Mouse (Mus musculus) midbrain, embryonic 10.5 days (tissue): ENCODE measurements around the gene Ghsr. TPM values are rescaled to one million over a fixed set of nuclear protein-coding genes. Genes with fewer than 3 reads are reported as not detected.
"Not testable (repeated sequence)": the region's sequence is repeated elsewhere in the genome, so short reads cannot be mapped to it uniquely, and the experiment has no call there.

ENCODE experiments used
- DNase-seq: peaks from one replicate; pipeline ENCODE4 v3.0.0-alpha.2; 2017; ENCODE audit warnings: low spot score
- H3K27ac ChIP-seq: fragments of 300-500 bp; sonication (generic); replicated peaks from 2 replicates; pipeline ENCODE4 v1.5.1; 2016; ENCODE audit warnings: mild to moderate bottlenecking
- H3K27me3 ChIP-seq: fragments of 300-500 bp; sonication (generic); 2 replicates; pipeline ENCODE4 v1.6.1; 2016; ENCODE audit warnings: low read depth, mild to moderate bottlenecking; ENCODE audit not compliant: poor library complexity, severe bottlenecking
- H3K36me3 ChIP-seq: fragments of 300-500 bp; sonication (generic); 2 replicates; pipeline ENCODE4 v1.6.1; 2016; ENCODE audit warnings: mild to moderate bottlenecking, moderate library complexity
- H3K4me1 ChIP-seq: fragments of 300-500 bp; sonication (generic); 2 replicates; pipeline ENCODE4 v1.6.1; 2016
- H3K4me3 ChIP-seq: fragments of 300-500 bp; sonication (generic); 2 replicates; pipeline ENCODE4 v1.5.1; 2016; ENCODE audit warnings: mild to moderate bottlenecking, moderate library complexity
- H3K9me3 ChIP-seq: fragments of 300-500 bp; sonication (generic); replicated peaks from 2 replicates; pipeline ENCODE4 v1.6.1; 2016; ENCODE audit warnings: mild to moderate bottlenecking
- WGBS: fragments of 180-500 bp; shearing (Covaris S2); methylation state at CpG from one replicate; pipeline ENCODE4 v1.1.7; 2016; 5-methylcytosine and 5-hydroxymethylcytosine counted together
- polyA plus RNA-seq: library from polyadenylated mRNA; unstranded; fragments of >200 nt; fragmentation: Nextera tagmentation; extraction: Ambion mirVana; gene quantifications from 2 replicates; pipeline ENCODE4 v1.2.1, GENCODE M21; 2016

Gene Ghsr
- polyA plus RNA-seq, 1 experiment from 2014 or later = 0.06 TPM

DNA sequence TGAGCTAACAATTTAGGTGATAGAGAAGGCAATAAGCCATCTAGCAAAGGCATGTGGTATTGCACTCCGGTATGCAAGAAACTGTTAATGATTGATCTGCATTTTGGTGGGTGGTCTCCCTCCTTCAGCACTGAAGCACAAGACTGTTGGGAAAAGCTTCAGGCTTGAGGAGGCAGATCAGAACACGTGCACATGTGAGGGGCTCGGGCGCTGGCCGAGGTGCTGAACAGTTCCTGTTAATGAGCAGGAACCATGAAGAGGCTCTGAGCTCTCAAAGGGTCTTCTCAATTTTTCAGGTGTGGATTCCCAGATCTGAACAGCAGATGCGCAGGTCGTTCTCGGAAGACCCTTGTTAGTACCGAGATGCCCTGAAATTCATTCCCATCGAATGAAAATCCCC, 1.0 kb upstream of the Ghsr start:
- H3K4me3 ChIP-seq = no peak overlapping the region
- H3K27ac ChIP-seq = no peak overlapping the region
- peaks cover 64% of the 10 kb centered on the region for H3K27me3 ChIP-seq
- 9% methylated on average over 10 of the region's 10 CpGs for WGBS
- H3K4me1 ChIP-seq = peaks cover 19% of the 10 kb centered on the region
- H3K9me3 ChIP-seq = no peaks in the 10 kb centered on the region
- H3K36me3 ChIP-seq = no peaks in the 10 kb centered on the region
- peak; percentile 68 for DNase-seq

DNA sequence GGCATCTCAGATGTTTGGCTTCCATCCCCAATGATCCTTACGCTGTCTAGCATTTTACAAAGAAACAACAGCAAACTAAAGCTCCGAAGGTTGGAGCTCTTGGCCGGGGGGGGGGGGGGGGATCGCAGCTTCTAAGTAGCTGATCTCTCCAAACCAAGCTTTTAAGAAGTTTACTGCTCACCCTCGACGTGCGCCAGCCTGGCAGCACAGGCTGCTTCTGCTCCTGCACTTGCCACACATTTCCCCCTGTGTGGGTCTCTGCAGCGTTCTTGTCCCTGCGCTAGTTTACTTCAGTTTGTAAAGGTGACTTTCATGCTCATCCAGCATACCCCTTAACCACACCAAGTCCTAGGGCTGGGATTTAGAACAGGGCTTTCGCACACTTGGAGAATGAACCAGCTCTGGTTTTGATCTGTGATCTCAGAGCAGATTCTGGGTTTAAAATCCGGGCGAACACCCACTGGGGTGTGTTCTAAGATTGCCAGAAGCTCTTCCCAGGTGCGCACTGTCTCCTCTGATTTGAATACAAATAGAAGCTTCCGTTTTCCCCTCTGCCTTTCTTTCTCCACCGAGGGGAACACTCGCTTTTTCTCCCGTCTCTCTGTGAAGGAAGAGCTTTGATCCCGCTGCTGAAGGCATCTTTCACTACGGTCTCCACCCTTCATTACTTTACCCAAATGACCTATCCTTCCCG, 422 bp upstream of the Ghsr start:
- Histone ChIP-seq H3K36me3 (no peaks in the 10 kb centered on the region), H3K4me3 (peak overlapping the region; percentile 54), H3K9me3 (no peaks in the 10 kb centered on the region), H3K4me1 (peaks cover 19% of the 10 kb centered on the region), H3K27ac (no peak overlapping the region), H3K27me3 (peaks cover 65% of the 10 kb centered on the region)
- no peak for DNase-seq
- 2% methylated on average over 20 of the region's 20 CpGs for WGBS

DNA sequence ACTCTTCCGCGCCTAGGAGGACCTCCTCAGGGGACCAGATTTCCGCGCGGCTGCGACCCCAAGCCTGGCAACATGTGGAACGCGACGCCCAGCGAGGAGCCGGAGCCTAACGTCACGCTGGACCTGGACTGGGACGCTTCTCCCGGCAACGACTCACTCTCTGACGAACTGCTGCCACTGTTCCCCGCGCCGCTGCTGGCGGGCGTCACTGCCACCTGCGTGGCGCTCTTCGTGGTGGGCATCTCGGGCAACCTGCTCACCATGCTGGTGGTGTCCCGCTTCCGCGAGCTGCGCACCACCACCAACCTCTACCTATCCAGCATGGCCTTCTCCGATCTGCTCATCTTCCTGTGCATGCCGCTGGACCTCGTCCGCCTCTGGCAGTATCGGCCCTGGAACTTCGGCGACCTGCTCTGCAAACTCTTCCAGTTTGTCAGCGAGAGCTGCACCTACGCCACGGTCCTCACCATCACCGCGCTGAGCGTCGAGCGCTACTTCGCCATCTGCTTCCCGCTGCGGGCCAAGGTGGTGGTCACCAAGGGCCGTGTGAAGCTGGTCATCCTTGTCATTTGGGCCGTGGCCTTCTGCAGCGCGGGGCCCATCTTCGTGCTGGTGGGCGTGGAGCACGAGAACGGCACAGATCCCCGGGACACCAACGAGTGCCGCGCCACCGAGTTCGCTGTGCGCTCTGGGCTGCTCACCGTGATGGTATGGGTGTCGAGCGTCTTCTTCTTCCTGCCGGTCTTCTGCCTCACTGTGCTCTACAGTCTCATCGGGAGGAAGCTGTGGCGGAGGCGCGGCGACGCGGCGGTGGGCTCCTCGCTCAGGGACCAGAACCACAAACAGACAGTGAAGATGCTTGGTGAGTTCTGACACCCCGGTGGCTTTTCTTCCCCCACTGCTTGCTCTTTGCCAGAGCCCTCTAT, 837 bp downstream of the Ghsr start:
- no peak overlapping the region for H3K27ac ChIP-seq
- WGBS = 1% methylated on average over 77 of the region's 77 CpGs
- no peaks in the 10 kb centered on the region for H3K36me3 ChIP-seq
- no peaks in the 10 kb centered on the region for H3K9me3 ChIP-seq
- peak overlapping the region; percentile 54 for H3K4me3 ChIP-seq
- peaks cover 19% of the 10 kb centered on the region for H3K4me1 ChIP-seq
- H3K27me3 ChIP-seq = peaks cover 65% of the 10 kb centered on the region
- DNase-seq = peak; percentile 40

DNA sequence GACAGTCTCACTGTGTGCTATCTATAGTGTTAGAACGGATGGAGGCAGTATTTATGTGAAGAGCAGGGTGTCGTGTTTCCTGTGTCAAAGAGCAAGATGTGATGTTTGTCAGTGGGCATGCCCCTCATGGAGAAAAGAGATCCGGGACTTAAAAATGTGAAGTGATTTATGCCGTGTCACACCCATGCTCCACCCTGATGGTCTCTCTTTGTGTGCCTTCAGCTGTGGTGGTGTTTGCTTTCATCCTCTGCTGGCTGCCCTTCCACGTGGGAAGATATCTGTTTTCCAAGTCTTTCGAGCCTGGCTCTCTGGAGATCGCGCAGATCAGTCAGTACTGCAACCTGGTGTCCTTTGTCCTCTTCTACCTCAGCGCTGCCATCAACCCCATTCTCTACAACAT, 3.2 kb downstream of the Ghsr start:
- Histone ChIP-seq H3K9me3 (no peaks in the 10 kb centered on the region), H3K36me3 (no peaks in the 10 kb centered on the region), H3K4me3 (no peak overlapping the region), H3K27me3 (peaks cover 58% of the 10 kb centered on the region), H3K27ac (no peak overlapping the region), H3K4me1 (peaks cover 19% of the 10 kb centered on the region)
- no peak for DNase-seq
- 66% methylated on average over 9 of the region's 9 CpGs for WGBS

DNA sequence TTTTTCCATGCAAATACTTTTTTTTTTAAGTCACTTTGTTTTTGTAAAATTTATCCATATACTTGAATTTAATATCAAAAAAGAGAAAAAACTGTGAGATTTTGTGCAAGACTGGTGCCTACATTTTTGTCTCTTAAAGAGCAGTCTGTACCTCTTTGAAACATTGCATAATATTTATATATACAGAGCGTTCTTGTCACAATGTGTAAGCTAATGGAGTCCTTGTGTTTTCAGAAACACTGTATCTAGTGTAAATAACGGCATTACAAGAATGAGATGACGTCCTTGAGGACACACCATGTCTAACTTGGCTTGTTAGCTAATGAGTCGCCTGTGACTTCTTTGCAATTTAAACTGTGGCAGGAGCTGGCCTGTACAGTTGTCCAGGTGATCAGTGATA, 6.8 kb downstream of the Ghsr start:
- Histone ChIP-seq H3K27ac (no peak overlapping the region), H3K36me3 (no peaks in the 10 kb centered on the region), H3K4me1 (no peaks in the 10 kb centered on the region), H3K4me3 (no peak overlapping the region), H3K27me3 (peaks cover 22% of the 10 kb centered on the region), H3K9me3 (no peaks in the 10 kb centered on the region)
- no peak for DNase-seq
- WGBS = 81% methylated on average over 4 of the region's 4 CpGs

DNA sequence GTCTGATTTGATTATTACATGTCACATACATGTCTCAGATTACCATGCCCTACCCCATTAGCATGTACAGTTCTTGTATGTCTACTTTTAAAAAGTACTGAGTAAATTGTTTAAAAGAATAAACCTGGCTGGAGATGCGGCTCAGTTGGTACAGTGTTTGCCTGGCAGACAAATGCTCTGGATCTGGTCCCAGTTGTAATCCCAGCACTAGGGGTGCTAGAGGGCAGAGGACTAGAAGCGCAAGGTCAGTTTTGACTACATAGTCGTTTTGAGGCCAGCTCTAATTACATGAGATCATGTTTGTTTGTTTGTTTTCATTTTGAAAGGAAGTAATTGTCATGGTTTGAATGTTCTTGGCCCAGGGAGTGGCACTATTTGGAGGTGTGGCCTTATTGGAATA, 13.7 kb downstream of the Ghsr start:
- Histone ChIP-seq H3K4me3 (no peak overlapping the region), H3K27me3 (no peaks in the 10 kb centered on the region), H3K9me3 (no peaks in the 10 kb centered on the region), H3K36me3 (no peaks in the 10 kb centered on the region), H3K27ac (no peak overlapping the region), H3K4me1 (no peaks in the 10 kb centered on the region)
- DNase-seq = no peak
- 74% methylated on average over 3 of the region's 3 CpGs for WGBS

DNA sequence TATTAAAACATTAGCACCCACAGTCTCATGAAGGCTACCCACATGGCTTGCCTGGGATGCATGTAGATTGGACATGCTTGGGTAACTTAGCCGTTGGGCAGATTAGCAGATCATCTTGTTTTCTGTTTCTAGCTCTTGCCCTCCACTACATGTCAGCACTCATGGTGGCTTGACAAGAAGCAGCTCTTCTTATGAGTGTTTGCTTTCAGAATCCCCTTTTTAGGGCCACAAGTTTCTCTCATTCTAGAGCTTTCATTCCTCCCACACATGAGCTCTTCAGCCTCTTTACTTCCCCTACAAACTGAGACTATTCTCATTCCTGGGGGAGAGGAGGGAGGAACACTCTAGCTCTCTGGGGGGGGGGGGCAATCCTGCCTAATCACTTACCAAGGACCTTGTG, 18.8 kb downstream of the Ghsr start:
- H3K9me3 ChIP-seq = no peaks in the 10 kb centered on the region
- no peak for DNase-seq
- H3K27ac ChIP-seq = no peak overlapping the region
- 79% methylated on average over 1 of the region's 1 CpGs for WGBS
- no peak overlapping the region for H3K4me3 ChIP-seq
- H3K4me1 ChIP-seq = no peaks in the 10 kb centered on the region
- H3K27me3 ChIP-seq = no peaks in the 10 kb centered on the region
- H3K36me3 ChIP-seq = no peaks in the 10 kb centered on the region

DNA sequence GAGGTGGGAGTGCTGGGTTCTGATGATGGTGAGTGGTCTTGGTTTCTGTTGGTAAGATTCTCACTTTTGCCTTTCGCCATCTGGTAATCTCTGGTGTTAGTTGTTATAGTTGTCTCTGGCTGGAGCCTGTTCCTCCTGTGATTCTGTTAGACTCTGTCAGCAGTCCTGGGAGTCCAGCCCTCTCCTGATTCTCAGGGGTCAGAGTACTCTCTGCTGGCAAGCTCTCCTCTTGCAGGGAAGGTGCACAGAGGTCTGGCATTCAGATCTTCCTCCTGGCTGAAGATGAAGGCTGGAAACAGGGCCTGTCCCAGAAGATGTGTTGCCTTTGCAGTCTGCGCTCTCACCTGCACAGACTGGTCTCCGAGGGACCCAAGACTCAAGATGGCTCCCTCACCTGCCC, 29.8 kb downstream of the Ghsr start:
- not testable (repeated sequence) for H3K27ac ChIP-seq, H3K27me3 ChIP-seq, DNase-seq, H3K4me3 ChIP-seq, H3K36me3 ChIP-seq, H3K4me1 ChIP-seq, H3K9me3 ChIP-seq
- WGBS = 95% methylated on average over 3 of the region's 3 CpGs

DNA sequence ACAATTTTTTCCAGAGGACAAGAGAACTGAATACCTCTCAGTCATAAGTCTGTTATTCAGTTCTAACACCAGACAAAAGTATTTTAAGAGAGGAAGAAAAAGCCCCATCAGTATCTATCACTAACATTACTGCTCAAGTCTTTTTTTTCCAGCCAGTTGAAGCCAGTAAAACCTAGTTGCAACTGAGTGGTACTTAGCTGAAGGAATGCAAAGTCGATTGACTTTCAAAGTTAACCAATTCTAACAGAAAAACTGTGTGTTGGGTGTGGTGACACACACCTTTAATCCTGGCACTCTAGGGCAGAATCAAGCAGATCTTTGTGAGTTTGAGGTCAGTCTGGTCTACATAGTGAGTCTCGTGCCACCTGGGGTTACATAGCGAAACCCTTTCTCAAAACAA, 35.3 kb downstream of the Ghsr start:
- H3K27ac ChIP-seq = no peak overlapping the region
- H3K4me3 ChIP-seq = no peak overlapping the region
- H3K9me3 ChIP-seq = no peaks in the 10 kb centered on the region
- no peaks in the 10 kb centered on the region for H3K27me3 ChIP-seq
- H3K4me1 ChIP-seq = no peaks in the 10 kb centered on the region
- 90% methylated on average over 3 of the region's 3 CpGs for WGBS
- H3K36me3 ChIP-seq = no peaks in the 10 kb centered on the region
- no peak for DNase-seq

DNA sequence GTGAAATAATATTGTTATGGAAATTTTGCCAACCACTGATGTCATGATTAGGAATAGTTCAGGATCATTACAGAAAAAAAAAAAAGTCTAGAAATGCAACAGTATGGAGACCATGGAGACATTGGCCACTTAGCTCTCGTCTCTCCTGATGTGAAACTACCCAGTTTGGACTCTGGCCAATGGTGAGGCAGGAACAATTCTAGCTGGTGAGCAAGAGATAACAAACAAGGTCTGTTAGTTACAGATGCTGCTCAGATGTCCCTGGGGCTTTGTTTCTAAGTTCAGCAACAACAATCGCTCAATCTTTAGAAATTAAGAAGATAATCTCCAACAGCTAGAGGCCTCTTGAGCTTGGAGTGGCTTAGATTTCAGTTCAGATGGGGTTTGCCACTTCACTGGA, 37.4 kb downstream of the Ghsr start:
- no peaks in the 10 kb centered on the region for H3K9me3 ChIP-seq
- H3K36me3 ChIP-seq = no peaks in the 10 kb centered on the region
- no peak overlapping the region for H3K27ac ChIP-seq
- no peak overlapping the region for H3K4me3 ChIP-seq
- H3K27me3 ChIP-seq = no peaks in the 10 kb centered on the region
- 80% methylated on average over 2 of the region's 2 CpGs for WGBS
- DNase-seq = peak; percentile 3
- H3K4me1 ChIP-seq = no peaks in the 10 kb centered on the region

DNA sequence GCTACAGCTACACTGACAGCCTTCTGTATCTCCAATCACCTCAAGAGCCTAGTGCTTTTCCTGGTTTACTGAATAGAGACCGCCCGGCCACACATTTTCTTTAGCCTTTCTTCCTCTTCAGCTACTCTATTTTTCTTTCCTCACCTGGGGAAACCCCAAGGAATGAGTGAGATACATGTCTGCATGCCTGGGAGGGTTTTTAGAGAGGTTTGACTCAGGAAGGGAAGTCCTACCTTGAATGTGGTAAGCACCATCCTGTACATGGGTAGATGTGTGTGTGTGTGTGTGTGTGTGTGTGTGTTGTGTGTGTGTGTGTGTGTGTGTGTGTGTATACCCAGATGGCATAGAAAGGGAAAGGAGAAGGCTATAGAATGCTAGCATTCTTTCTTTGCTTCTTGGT, 40.1 kb downstream of the Ghsr start:
- H3K27ac ChIP-seq = no peak overlapping the region
- no peaks in the 10 kb centered on the region for H3K4me1 ChIP-seq
- H3K4me3 ChIP-seq = no peak overlapping the region
- no peaks in the 10 kb centered on the region for H3K36me3 ChIP-seq
- no peak for DNase-seq
- 98% methylated on average over 2 of the region's 2 CpGs for WGBS
- no peaks in the 10 kb centered on the region for H3K27me3 ChIP-seq
- no peaks in the 10 kb centered on the region for H3K9me3 ChIP-seq

DNA sequence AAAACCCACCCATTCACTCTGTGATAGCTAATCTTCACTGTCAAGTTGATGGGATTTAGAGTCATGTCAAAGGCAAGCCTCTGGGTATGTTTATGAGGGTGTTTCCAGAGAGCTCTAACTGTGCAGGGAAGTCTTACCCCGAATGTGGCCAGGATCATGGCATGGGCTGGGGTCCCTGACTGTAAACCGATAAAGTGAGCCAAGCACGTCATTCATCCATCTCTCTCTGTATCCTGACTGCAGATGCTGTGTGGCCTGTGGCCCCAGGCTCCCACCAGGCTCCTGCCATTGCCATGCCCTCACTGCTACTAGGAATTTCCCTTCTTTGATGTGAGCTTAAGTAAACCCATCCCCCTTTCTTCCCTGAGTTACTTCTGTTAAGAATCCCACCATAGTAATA, 42.4 kb downstream of the Ghsr start:
- Histone ChIP-seq H3K27ac (no peak overlapping the region), H3K27me3 (no peaks in the 10 kb centered on the region), H3K36me3 (peaks cover 7% of the 10 kb centered on the region), H3K4me1 (no peaks in the 10 kb centered on the region; the same call in 1 of the 2 replicates), H3K9me3 (no peaks in the 10 kb centered on the region), H3K4me3 (no peak overlapping the region)
- DNase-seq = no peak
- 78% methylated on average over 3 of the region's 3 CpGs for WGBS

DNA sequence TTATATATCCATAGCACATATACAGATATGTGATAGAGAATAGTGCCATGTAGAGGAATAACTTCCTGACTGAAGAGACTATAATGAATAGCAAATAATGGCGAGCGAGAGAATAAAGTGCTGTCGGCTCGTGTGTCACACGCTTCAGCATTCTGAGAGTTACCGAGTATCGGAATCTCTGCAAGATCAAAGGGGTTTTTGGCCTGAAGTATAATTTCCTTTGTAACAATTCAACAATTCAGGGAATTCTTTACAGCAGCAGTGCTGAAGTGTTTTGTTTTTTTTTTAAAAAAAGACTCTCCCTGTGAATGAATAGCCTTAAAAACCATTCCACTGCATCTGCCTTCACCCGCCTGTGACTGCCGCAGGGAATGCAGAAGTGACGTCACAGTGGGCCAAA, 45.6 kb downstream of the Ghsr start:
- WGBS = 78% methylated on average over 10 of the region's 10 CpGs
- no peak for DNase-seq
- H3K36me3 ChIP-seq = peaks cover 17% of the 10 kb centered on the region
- no peaks in the 10 kb centered on the region for H3K27me3 ChIP-seq
- H3K4me1 ChIP-seq = peaks cover 8% of the 10 kb centered on the region; the same call in 1 of the 2 replicates
- H3K4me3 ChIP-seq = no peak overlapping the region
- H3K9me3 ChIP-seq = no peaks in the 10 kb centered on the region
- H3K27ac ChIP-seq = no peak overlapping the region
